Mouse (Mus musculus) embryonic fibroblast, embryonic 13.5 days (primary cell): ENCODE measurements around the gene Dnah9.

Experiments
- CTCF ChIP-seq: IDR thresholded peaks from 2 replicates; pipeline ENCODE4 v1.5.1; 2011; ENCODE audit warnings: mild to moderate bottlenecking, control low read depth, low read length, moderate library complexity, borderline replicate concordance; ENCODE audit not compliant: insufficient read depth
- POLR2A ChIP-seq: IDR thresholded peaks from 2 replicates; pipeline ENCODE4 v1.6.1; 2011; ENCODE audit warnings: low read depth, mild to moderate bottlenecking, control low read depth, low read length, moderate library complexity

GRCm38 (mm10) chr11:65861476-65861875 lies 306.9 kb downstream of the Dnah9 start:
- TF ChIP-seq POLR2A: no peak
- no peak for TF ChIP-seq CTCF
